Mouse (Mus musculus) liver, embryonic 11.5 days (tissue): Measurements from ENCODE around the gene Slf2. TPM values are rescaled to one million over a fixed set of nuclear protein-coding genes. Genes with fewer than 3 reads are reported as not detected.

ENCODE experiments used
- ATAC-seq: fragments of 200-750 bp; cut with Nextera tagmentation; replicated peaks from 2 replicates; pipeline ENCODE4 v1.8.0; 2017; ENCODE audit warnings: moderate number of reproducible peaks, mild to moderate bottlenecking, moderate TSS enrichment, moderate library complexity; ENCODE audit not compliant: low FRiP score
- DNase-seq: peaks from one replicate; pipeline ENCODE4 v3.0.0-alpha.2; 2017; ENCODE audit warnings: low spot score
- H3K27ac ChIP-seq: fragments of 300-500 bp; sonication (generic); 2 replicates; pipeline ENCODE4 v1.5.1; 2014; ENCODE audit warnings: mild to moderate bottlenecking, low read depth, low read length, control low read depth
- H3K27me3 ChIP-seq: fragments of 300-500 bp; sonication (generic); replicated peaks from 2 replicates; pipeline ENCODE4 v1.6.1; 2014; ENCODE audit warnings: low read length, mixed read lengths; ENCODE audit not compliant: control insufficient read depth, insufficient read depth
- H3K36me3 ChIP-seq: fragments of 300-500 bp; sonication (generic); 2 replicates; pipeline ENCODE4 v1.6.1; 2014; ENCODE audit warnings: mild to moderate bottlenecking, low read length, moderate library complexity, mixed read lengths; ENCODE audit not compliant: control insufficient read depth, insufficient read depth
- H3K4me1 ChIP-seq: fragments of 300-500 bp; sonication (generic); replicated peaks from 2 replicates; pipeline ENCODE4 v1.6.1; 2014; ENCODE audit warnings: low read length, mixed read lengths; ENCODE audit not compliant: control insufficient read depth, insufficient read depth
- H3K4me2 ChIP-seq: fragments of 300-500 bp; sonication (generic); 2 replicates; pipeline ENCODE4 v1.6.1; 2014; ENCODE audit warnings: mild to moderate bottlenecking, control low read depth, moderate library complexity
- H3K4me3 ChIP-seq: fragments of 300-500 bp; sonication (generic); 2 replicates; pipeline ENCODE4 v1.5.1; 2014; ENCODE audit warnings: low read depth, low read length, control low read depth
- H3K9ac ChIP-seq: fragments of 300-500 bp; sonication (generic); 2 replicates; pipeline ENCODE4 v1.6.1; 2014; ENCODE audit warnings: low read depth, low read length, control low read depth
- H3K9me3 ChIP-seq: fragments of 300-500 bp; sonication (generic); 2 replicates; pipeline ENCODE4 v1.6.1; 2016; ENCODE audit warnings: low read length, inconsistent platforms, mixed read lengths; ENCODE audit not compliant: control insufficient read depth
- WGBS: fragments of 180-500 bp; shearing (Covaris S2); extraction: QIAGEN DNeasy Blood & Tissue Kit; methylation state at CpG from one replicate; pipeline ENCODE4 v1.1.7; 2014; 5-methylcytosine and 5-hydroxymethylcytosine counted together
- polyA plus RNA-seq: library from polyadenylated mRNA; unstranded; fragments of >200 nt; fragmentation: Nextera tagmentation; extraction: Ambion mirVana; gene quantifications from 2 replicates; pipeline ENCODE4 v1.2.1, GENCODE M21; 2014

Gene Slf2
- polyA plus RNA-seq, 1 experiment from 2014 or later, result 49.8 TPM

GRCm38 (mm10) chr19:44903343-44904000 lies 27.5 kb upstream of the Slf2 start:
- Histone ChIP-seq H3K9ac (no peak overlapping the region), H3K4me1 (peaks cover 18% of the 10 kb centered on the region), H3K9me3 (no peaks in the 10 kb centered on the region), H3K4me2 (no peak overlapping the region), H3K27me3 (no peaks in the 10 kb centered on the region; the same call in 1 of the 2 replicates), H3K27ac (no peak overlapping the region), H3K4me3 (no peak overlapping the region), H3K36me3 (no peaks in the 10 kb centered on the region)
- DNase-seq (no peak), ATAC-seq (no peak)
- 53% methylated on average over 6 of the region's 6 CpGs for WGBS

- WGBS, result 38% methylated on average over 6 of the region's 6 CpGs
- DNase-seq (no peak), ATAC-seq (no peak)
- no peak overlapping the region for H3K27ac ChIP-seq
- no peaks in the 10 kb centered on the region for H3K9me3 ChIP-seq
- H3K4me2 ChIP-seq, result no peak overlapping the region
- no peaks in the 10 kb centered on the region for H3K36me3 ChIP-seq
- peaks cover 13% of the 10 kb centered on the region for H3K4me1 ChIP-seq
- H3K27me3 ChIP-seq, result no peaks in the 10 kb centered on the region; the same call in 1 of the 2 replicates
- H3K9ac ChIP-seq, result no peak overlapping the region
- no peak overlapping the region for H3K4me3 ChIP-seq
Measured at GRCm38 (mm10) chr19:44904141-44904720, 26.7 kb upstream of the Slf2 start.

DNA sequence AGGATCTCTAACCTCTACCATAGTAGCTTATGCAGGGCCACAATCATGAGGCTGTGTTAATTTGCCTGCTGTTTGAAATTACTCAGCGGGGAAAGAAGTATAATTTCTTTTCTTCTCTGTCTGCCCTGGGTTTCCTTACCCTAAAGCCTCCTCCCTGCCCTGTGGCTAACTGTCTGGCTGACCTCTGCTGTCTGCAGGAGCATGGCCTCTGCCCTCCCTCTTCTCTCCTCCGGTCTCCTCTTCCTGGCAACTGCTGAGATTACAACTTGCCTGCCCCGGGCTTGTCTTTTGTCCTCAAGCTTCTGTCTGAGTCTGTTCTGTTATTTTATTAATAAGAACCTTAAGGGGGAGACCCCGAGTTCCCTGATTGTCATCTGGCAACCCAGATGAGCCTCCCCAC lies 25.6 kb upstream of the Slf2 start:
- Histone ChIP-seq H3K4me1 (peaks cover 7% of the 10 kb centered on the region; the same call in 1 of the 2 replicates), H3K27ac (no peak overlapping the region)
- 43% methylated on average over 4 of the region's 4 CpGs for WGBS

DNA sequence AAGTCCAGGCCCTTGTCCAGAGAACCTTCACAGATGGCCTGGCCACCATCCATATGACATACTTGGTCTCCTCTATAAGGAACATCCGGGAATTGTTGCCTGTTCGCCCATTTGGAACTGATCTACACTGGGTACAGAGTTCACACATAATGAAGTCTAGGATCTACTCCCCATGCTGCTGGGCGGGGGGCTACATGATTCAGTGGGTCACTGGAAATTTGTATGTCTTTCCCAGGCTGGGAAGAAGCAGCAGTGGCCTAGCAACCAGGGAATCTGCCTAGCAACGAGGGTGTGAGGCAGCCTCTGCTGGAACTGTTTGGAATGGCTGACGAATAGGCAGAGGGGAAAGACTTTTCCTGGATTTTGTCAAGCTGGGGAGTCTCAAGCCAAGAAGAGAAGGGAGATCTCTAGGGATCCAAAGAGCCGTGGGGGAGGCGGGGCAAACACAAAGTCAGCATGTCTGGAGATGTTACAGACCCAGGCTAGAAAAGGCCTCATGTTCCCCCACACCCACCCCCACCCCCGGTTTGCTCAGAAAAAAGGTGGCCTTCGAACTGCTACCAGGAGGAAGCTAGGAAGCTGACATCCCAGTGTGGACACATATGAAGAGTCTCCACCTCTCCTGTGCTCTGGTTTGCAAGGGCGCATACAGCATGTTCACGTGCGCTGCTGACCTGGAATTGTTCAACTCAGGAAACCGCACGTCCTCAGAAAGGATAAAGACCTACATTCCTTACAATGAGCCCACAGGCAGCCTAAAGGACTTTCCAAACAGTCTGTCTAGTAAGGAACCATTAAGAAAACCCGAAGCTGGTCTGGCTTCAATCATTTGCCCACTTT lies 22.9 kb upstream of the Slf2 start:
- H3K4me3 ChIP-seq, result no peak overlapping the region
- H3K27me3 ChIP-seq, result no peaks in the 10 kb centered on the region; the same call in 1 of the 2 replicates
- no peak overlapping the region for H3K4me2 ChIP-seq
- ATAC-seq, result no peak
- no peak for DNase-seq
- H3K9ac ChIP-seq, result no peak overlapping the region
- H3K9me3 ChIP-seq, result no peaks in the 10 kb centered on the region
- peak overlapping the region; percentile 53 for H3K27ac ChIP-seq
- H3K36me3 ChIP-seq, result no peaks in the 10 kb centered on the region
- H3K4me1 ChIP-seq, result peaks cover 5% of the 10 kb centered on the region; the same call in 1 of the 2 replicates
- WGBS, result 51% methylated on average over 15 of the region's 15 CpGs

More for the DNA sequence above, 25.6 kb upstream of the Slf2 start:
- Histone ChIP-seq H3K9ac (no peak overlapping the region), H3K27me3 (no peaks in the 10 kb centered on the region; the same call in 1 of the 2 replicates), H3K36me3 (no peaks in the 10 kb centered on the region), H3K4me3 (no peak overlapping the region), H3K9me3 (no peaks in the 10 kb centered on the region), H3K4me2 (no peak overlapping the region)
- ATAC-seq (no peak), DNase-seq (no peak)

GRCm38 (mm10) chr19:44908836-44909460 lies 22.0 kb upstream of the Slf2 start:
- H3K9me3 ChIP-seq, result no peaks in the 10 kb centered on the region
- no peak overlapping the region for H3K4me3 ChIP-seq
- no peak overlapping the region for H3K4me2 ChIP-seq
- peak overlapping the region; percentile 0; the same call in 1 of the 2 replicates for H3K27ac ChIP-seq
- ATAC-seq, result no peak
- 66% methylated on average over 11 of the region's 11 CpGs for WGBS
- no peak overlapping the region for H3K9ac ChIP-seq
- H3K4me1 ChIP-seq, result peaks cover 5% of the 10 kb centered on the region; the same call in 1 of the 2 replicates
- H3K27me3 ChIP-seq, result no peaks in the 10 kb centered on the region; the same call in 1 of the 2 replicates
- no peaks in the 10 kb centered on the region for H3K36me3 ChIP-seq
- DNase-seq, result no peak

DNA sequence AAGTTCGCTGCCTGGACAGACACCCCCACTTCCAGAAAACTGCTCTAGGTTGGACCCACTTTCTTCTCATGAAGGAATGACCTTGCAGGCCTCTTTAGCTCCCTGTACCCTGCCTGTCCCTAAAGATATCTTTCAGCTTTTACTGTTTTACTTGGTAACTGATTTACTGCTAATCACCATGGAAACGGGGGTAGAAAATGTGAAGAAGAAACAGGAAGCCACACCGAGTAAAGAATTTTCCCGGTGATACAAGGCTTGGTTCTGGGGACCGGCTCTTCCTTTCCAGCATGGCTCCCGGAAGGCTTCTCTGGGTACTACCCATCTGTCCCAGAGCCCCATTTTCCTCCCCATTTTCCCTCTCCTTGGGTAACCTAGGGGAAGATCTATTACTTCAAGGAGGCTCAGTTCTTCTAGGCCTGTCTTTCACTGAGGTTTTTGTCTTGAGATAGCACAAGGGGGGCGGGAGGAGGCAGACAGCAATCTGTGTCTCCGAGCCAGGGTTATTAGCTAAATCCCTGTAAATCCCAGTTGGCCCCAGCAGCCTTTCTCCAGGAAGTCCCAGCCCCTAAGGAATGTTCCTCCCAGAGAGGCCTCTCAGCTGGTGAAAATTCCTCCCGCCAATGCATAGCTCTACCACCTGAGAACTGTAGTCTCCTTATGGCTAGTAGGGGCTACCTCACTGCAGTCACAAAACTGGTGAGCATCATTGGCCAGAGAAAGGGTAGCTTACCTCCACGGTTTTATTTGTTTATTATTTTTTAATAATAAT lies 16.3 kb upstream of the Slf2 start:
- 46% methylated on average over 10 of the region's 10 CpGs for WGBS
- Histone ChIP-seq H3K4me1 (no peaks in the 10 kb centered on the region), H3K4me2 (no peak overlapping the region), H3K9ac (no peak overlapping the region), H3K4me3 (no peak overlapping the region), H3K27me3 (no peaks in the 10 kb centered on the region), H3K27ac (0 out of 2 replicates have a peak overlapping the region, but pooled peaks have one; percentile 0), H3K36me3 (no peaks in the 10 kb centered on the region), H3K9me3 (no peaks in the 10 kb centered on the region)
- DNase-seq (no peak), ATAC-seq (no peak)

DNA sequence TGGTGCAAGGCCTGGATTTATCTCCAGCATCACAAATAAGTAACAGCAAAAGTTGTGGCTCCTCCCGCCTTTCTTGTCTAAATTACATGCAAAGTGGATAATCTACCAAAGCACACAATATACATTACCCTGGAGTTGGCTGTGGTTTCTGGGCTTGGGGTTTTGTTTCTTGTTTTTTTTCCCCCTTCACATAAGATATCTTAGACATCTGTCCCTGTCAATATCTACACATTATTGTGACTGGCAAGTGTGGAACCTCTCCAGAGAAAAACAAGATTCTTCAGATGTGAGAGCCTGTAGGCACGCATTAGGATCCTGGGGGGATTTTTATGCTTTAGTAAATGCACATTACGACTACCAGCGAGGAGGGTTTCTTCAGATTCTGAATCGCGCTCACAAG lies 12.8 kb upstream of the Slf2 start:
- no peak for DNase-seq

More for the DNA sequence above, 12.8 kb upstream of the Slf2 start:
- WGBS, result 85% methylated on average over 6 of the region's 6 CpGs
- Histone ChIP-seq H3K9me3 (no peaks in the 10 kb centered on the region), H3K4me3 (no peak overlapping the region), H3K36me3 (no peaks in the 10 kb centered on the region), H3K9ac (no peak overlapping the region), H3K4me1 (no peaks in the 10 kb centered on the region), H3K4me2 (no peak overlapping the region), H3K27me3 (no peaks in the 10 kb centered on the region), H3K27ac (no peak overlapping the region)
- no peak for ATAC-seq
